Mouse (Mus musculus): ENCODE results near the gene Nck2. TPM values are rescaled to one million over a fixed set of nuclear protein-coding genes. Genes with fewer than 3 reads are reported as not detected.

The Nck2 gene
- polyA plus RNA-seq (2016; fragmentation: Nextera tagmentation; extraction: Ambion mirVana), result 30.4 and 37.0 TPM in 2 replicates

DNA sequence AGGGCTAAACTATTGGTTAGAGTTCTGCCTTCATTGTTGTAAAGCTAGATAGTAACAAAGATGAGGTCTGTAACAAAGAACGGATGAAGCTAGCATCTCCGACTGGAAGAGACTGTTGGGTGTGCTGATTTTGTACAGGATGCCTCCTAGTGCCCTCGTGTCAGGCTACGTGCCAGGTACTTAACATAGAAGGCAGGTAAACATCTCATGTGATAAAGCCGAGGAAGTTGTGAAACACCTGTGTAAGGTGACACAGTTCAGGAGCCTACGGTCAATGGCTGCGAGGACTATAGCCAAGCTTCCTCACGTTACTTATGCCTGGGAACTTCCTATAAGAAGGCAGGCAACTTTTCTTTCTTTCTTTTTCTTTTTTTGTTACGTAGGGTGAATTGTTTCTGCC lies at the start of gene Nck2:
TSS of gene Nck2 (plus strand) at position 49 of the 400 bp plus-strand sequence.
- peaks cover 26% of the 10 kb centered on the region for H3K4me1 ChIP-seq
- H3K9me3 ChIP-seq, result no peaks in the 10 kb centered on the region
- no peaks in the 10 kb centered on the region for H3K27me3 ChIP-seq (ENCODE audit: insufficient read depth, poor library complexity, severe bottlenecking)
- no peaks in the 10 kb centered on the region for H3K36me3 ChIP-seq
- peak within 1 kb of the TSS; percentile 98 for H3K27ac ChIP-seq
- no peak for DNase-seq (ENCODE audit: low spot score)
- H3K4me3 ChIP-seq, result peak within 1 kb of the TSS; percentile 96
- 14% methylated on average over 9 of the region's 9 CpGs for WGBS

DNA sequence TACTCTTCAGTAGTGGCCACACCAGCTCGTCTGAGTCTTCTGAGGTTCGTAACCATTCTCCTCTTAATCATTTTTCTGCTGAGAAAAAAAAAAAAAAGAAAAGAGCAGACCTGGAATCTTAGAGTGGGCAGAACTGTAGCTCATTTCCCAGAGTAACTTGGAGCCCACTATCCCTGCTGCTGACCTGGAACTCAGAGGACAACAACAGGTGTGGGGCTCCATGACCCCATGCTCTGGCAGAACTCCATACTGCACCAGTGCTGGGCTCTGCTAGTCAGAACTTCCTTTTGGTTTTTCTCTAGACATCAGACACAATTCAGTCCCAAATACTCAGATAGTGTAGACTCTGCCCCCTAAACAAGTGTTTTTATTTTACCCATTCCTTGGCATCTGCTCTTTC lies 49.3 kb upstream of the Nck2 start:
- DNase-seq (ENCODE audit: low spot score), result no peak
- 67% methylated on average over 2 of the region's 2 CpGs for WGBS

DNA sequence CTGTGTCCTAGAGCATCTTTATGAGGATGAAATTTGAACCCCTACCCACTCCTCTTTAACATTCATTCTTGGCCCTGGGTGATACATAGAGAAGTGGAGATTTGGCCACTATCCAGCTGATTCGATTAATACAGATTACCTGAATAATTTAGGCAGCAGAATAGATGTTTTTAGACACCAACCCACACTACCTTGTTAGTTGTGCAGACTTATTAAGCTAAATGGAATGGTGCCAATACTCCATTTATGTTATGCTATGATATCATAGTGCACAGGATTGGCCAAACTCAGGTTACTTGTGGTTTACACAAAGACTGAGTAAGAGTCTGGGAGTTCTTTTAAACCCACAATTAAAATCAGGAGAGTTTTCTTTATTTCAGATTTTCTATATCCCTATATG lies 48.6 kb upstream of the Nck2 start:
- 77% methylated on average over 1 of the region's 1 CpGs for WGBS
- Histone ChIP-seq H3K4me1 (peaks cover 4% of the 10 kb centered on the region; the same call in 1 of the 2 replicates), H3K27ac (no peak overlapping the region), H3K9me3 (no peaks in the 10 kb centered on the region), H3K4me3 (no peak overlapping the region), H3K36me3 (no peaks in the 10 kb centered on the region), H3K27me3 (ENCODE audit: insufficient read depth, poor library complexity, severe bottlenecking) (no peaks in the 10 kb centered on the region)
- DNase-seq (ENCODE audit: low spot score), result no peak

More for the DNA sequence above, 49.3 kb upstream of the Nck2 start:
- Histone ChIP-seq H3K36me3 (no peaks in the 10 kb centered on the region), H3K27ac (no peak overlapping the region), H3K9me3 (no peaks in the 10 kb centered on the region), H3K4me1 (peaks cover 4% of the 10 kb centered on the region; the same call in 1 of the 2 replicates), H3K4me3 (no peak overlapping the region), H3K27me3 (ENCODE audit: insufficient read depth, poor library complexity, severe bottlenecking) (no peaks in the 10 kb centered on the region)

DNA sequence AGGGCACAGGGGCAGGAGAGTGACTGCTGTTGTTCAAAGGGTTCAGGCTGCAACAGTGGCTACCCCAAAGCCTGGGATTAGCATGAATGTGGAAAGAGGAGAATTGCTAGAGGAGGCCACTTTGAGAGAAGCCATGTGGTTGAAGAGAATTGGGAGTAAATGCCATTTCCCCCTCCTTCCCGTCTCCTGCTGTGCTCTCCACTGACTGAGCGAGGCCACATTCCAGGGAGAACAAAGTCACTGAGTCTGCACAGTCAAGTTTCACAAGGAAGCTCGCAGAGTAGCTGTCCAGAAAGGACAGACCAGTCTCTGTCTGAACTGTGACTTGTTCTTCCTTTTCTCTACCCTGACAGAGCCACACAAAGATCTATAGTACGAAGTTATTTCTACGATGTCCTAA lies 47.9 kb upstream of the Nck2 start:
- Histone ChIP-seq H3K27ac (no peak overlapping the region), H3K9me3 (no peaks in the 10 kb centered on the region), H3K4me1 (peaks cover 4% of the 10 kb centered on the region; the same call in 1 of the 2 replicates), H3K36me3 (no peaks in the 10 kb centered on the region), H3K4me3 (no peak overlapping the region), H3K27me3 (ENCODE audit: insufficient read depth, poor library complexity, severe bottlenecking) (no peaks in the 10 kb centered on the region)
- no peak for DNase-seq (ENCODE audit: low spot score)
- WGBS, result 42% methylated on average over 5 of the region's 5 CpGs

DNA sequence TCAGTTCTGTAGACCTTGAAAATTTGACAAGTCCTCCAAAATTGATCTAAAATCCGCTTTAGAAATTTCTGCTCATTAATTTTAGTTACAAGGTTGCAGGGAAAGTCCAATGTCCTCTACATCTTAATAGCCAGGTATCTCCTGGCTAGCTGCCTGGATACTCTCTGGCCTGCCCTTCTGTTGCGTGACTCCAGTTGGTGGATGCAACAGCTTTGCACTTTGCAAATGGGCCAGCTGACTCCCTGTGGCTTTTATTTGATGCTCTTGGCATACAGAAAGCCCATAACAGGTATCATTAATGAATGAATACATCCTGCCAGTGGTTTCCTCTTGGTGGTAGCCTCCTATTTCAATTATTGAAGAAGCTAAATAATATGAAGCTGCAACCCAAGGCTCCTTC lies 47.3 kb upstream of the Nck2 start:
- DNase-seq (ENCODE audit: low spot score), result no peak
- H3K27ac ChIP-seq, result no peak overlapping the region
- H3K4me3 ChIP-seq, result no peak overlapping the region
- H3K9me3 ChIP-seq, result no peaks in the 10 kb centered on the region
- H3K27me3 ChIP-seq (ENCODE audit: insufficient read depth, poor library complexity, severe bottlenecking), result no peaks in the 10 kb centered on the region
- 90% methylated on average over 2 of the region's 2 CpGs for WGBS
- peaks cover 4% of the 10 kb centered on the region; the same call in 1 of the 2 replicates for H3K4me1 ChIP-seq
- H3K36me3 ChIP-seq, result no peaks in the 10 kb centered on the region

DNA sequence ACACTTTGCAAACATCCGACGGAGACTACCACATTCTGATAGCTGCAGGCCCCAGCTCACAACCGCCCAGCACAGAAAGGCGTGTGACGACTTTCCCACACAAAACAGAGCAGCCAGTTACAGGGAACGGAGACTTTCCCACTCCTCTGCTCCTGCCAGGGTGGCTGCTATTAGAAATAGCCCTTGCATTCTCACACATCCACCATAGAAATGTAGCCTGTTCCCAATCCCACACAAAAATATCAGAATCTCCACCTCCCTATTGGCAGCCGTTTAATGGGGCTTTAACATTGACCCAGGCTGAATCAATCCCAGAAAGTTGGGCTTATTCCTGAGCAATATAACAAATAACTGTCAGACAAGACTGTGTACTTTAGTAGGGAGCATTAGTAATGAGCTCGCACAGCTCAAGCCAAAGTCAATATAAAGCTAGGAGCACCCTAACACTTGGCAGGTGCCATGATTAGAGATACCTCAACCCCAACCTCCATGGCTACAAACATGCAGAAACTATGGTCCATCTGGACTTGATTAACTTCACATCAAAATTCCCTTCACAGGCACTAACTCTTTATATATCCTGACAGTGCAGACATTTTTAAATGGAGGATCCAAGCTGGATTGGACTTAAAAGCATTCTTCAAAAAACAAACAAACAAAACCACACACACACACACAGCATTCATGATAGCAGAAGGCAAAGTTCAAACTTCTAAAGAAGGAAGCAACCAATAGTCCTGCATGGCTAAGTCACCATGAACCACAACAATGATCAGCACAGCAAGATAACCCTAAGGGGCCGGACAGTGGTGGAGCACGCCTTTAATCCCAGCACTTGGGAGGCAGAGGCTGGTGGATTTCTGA lies 45.4 kb upstream of the Nck2 start:
- 89% methylated on average over 10 of the region's 10 CpGs for WGBS
- DNase-seq (ENCODE audit: low spot score), result no peak
- H3K27ac ChIP-seq, result no peak overlapping the region

DNA sequence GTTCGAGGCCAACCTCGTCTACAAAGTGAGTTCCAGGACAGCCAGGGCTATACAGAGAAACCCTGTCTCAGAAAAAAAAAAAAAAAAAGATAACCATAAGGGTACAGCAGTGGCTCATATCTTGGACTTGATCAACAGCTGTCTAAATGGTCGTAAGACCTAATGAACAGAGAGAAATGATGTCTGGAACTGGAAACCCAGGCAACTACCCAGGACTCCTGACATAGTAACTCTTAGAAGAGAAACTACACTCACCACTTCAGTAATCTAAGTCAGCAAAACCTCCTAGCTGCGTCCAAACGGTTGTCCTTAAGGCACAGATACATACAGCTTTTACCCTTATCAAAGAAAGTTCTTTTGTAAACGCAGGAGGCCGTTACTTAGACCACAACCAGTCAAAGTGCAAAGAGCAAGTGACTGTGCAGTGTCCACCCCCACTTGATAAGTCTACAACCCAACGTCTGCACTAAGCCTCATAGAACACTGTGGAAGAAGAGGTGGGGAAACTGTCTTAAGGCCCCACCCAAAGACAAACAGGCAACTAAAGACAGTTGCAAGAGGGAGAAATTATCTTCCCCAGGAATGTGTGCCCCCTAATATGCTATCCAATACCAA lies 44.7 kb upstream of the Nck2 start:
- no peak for DNase-seq (ENCODE audit: low spot score)
- H3K27ac ChIP-seq, result no peak overlapping the region
- WGBS, result 59% methylated on average over 8 of the region's 8 CpGs
- H3K4me1 ChIP-seq, result peaks cover 4% of the 10 kb centered on the region; the same call in 1 of the 2 replicates
- no peaks in the 10 kb centered on the region for H3K36me3 ChIP-seq
- no peaks in the 10 kb centered on the region for H3K27me3 ChIP-seq (ENCODE audit: insufficient read depth, poor library complexity, severe bottlenecking)
- no peak overlapping the region for H3K4me3 ChIP-seq
- H3K9me3 ChIP-seq, result no peaks in the 10 kb centered on the region

More for the DNA sequence above, 45.4 kb upstream of the Nck2 start:
- no peak overlapping the region for H3K4me3 ChIP-seq
- no peaks in the 10 kb centered on the region for H3K36me3 ChIP-seq
- H3K27me3 ChIP-seq (ENCODE audit: insufficient read depth, poor library complexity, severe bottlenecking), result no peaks in the 10 kb centered on the region
- H3K4me1 ChIP-seq, result peaks cover 4% of the 10 kb centered on the region; the same call in 1 of the 2 replicates
- H3K9me3 ChIP-seq, result no peaks in the 10 kb centered on the region

DNA sequence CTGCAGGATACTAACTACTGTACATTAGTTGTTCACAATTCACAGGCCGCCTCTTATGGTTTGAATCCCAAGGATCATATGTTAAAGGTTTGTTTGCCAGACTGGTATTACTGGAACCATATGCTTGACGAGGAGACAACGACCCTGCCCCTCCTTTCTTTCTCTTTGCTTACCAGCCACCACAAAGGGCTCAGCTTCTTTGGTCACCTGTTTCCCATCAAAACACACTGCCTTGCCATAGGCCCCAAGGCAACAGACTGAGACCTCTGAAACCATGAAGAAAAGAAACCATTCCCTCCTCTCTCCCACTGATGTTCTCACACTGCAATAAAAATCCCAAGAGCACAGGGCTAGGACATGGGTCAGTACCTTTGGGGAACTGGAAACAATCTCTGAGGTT lies 43.7 kb upstream of the Nck2 start:
- no peak for DNase-seq (ENCODE audit: low spot score)
- no peak overlapping the region for H3K4me3 ChIP-seq
- no peaks in the 10 kb centered on the region for H3K9me3 ChIP-seq
- H3K4me1 ChIP-seq, result peaks cover 4% of the 10 kb centered on the region; the same call in 1 of the 2 replicates
- 77% methylated on average over 3 of the region's 3 CpGs for whole genome bisulfite sequencing
- H3K27ac ChIP-seq, result no peak overlapping the region
- H3K36me3 ChIP-seq, result no peaks in the 10 kb centered on the region
- H3K27me3 ChIP-seq (ENCODE audit: insufficient read depth, poor library complexity, severe bottlenecking), result no peaks in the 10 kb centered on the region

DNA sequence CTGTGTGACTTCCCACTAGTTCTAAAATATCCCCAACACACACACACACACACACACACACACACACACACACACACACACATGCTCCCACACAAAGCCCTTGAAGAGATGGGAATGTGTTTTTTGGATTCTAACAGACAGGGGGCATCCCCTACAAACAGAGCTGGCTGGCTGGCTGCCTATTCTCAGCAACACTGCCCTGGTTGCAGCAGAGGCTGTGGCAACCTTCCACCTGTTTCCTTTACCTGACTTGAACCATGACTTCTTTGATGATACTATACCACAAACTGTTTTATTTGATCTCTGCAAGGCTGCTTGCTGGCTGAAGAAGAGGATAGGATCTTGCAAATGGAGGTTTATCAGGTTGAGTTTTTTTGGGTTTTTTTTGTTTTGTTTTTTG lies 41.0 kb upstream of the Nck2 start:
- Histone ChIP-seq H3K4me1 (no peaks in the 10 kb centered on the region; the same call in 1 of the 2 replicates), H3K9me3 (no peaks in the 10 kb centered on the region), H3K4me3 (no peak overlapping the region), H3K27me3 (ENCODE audit: insufficient read depth, poor library complexity, severe bottlenecking) (no peaks in the 10 kb centered on the region), H3K36me3 (no peaks in the 10 kb centered on the region), H3K27ac (no peak overlapping the region)
- no peak for DNase-seq (ENCODE audit: low spot score)

DNA sequence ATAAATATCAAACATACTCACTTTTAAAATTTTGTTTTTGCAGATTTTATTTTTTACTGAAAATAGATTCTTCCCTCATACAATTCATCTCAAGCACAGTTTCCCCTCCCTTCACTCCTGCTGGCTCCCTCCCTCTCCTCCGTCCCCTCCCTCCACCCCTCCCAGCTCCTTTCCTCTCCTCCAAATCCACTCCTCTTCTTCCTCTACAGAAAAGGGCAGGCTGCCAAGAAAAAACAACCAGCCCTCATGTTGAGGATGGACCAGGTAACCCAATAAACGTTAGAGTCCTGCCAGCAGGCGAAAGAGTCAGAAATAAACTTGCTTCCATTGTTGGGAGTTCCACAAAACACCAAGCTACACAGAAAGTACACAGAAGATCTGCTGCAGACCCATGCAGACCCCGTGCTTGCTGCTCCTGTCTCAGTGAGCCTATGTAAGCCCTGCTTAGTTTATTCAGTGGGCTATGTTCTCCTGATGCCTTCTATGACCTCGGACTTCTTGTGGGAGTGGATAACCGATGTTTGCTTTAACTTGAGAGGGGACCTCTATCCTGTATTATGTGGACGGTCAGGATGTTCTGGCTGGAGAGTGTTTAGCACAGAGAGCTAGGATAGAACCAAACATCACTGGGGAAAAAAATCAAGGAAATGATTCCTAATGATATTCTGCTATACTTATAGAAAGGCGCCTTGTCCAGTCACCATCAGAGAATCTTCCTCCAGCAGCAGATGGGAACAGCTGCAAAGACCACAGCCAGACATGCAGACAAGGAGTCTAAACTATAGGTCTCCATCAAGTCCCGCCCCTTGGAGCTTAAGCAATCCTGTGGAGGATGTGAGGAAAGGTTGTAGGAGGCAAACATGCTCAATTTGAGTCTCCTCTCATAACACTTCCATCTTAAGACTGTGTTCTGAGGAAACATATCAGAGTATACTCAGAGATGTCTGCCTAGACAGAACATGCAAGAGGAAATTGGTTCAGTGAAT lies 39.4 kb upstream of the Nck2 start:
- H3K27ac ChIP-seq, result no peak overlapping the region
- 57% methylated on average over 9 of the region's 9 CpGs for WGBS
- DNase-seq (ENCODE audit: low spot score), result no peak

DNA sequence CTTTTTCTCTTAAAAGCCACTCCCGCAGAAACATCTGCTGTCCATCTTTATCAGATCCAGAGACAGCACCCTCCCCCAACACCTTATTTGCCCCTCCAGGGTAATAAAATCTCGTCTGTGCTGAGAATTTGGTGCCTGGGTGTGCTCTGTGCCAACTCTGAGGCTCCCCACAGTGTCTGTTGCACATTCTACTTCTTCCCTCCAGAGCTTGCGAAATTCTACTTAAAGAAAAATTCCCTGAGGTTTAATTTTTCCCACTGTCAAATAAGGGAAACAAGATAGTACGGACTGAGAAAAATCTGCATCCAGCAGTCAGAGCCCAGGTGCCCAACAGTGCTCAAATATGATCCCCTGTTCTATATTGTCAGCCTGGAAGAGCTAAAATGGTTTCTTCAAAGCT lies 35.4 kb upstream of the Nck2 start:
- Histone ChIP-seq H3K27ac (no peak overlapping the region), H3K9me3 (no peaks in the 10 kb centered on the region), H3K4me3 (no peak overlapping the region), H3K27me3 (ENCODE audit: insufficient read depth, poor library complexity, severe bottlenecking) (no peaks in the 10 kb centered on the region), H3K4me1 (0 out of 2 replicates have a peak, but pooled peaks cover 10% of the 10 kb centered on the region), H3K36me3 (no peaks in the 10 kb centered on the region)
- WGBS, result 62% methylated on average over 4 of the region's 4 CpGs
- DNase-seq (ENCODE audit: low spot score), result no peak

More for the DNA sequence above, 39.4 kb upstream of the Nck2 start:
- Histone ChIP-seq H3K4me1 (no peaks in the 10 kb centered on the region; the same call in 1 of the 2 replicates), H3K9me3 (no peaks in the 10 kb centered on the region), H3K36me3 (no peaks in the 10 kb centered on the region), H3K4me3 (no peak overlapping the region), H3K27me3 (ENCODE audit: insufficient read depth, poor library complexity, severe bottlenecking) (no peaks in the 10 kb centered on the region)

DNA sequence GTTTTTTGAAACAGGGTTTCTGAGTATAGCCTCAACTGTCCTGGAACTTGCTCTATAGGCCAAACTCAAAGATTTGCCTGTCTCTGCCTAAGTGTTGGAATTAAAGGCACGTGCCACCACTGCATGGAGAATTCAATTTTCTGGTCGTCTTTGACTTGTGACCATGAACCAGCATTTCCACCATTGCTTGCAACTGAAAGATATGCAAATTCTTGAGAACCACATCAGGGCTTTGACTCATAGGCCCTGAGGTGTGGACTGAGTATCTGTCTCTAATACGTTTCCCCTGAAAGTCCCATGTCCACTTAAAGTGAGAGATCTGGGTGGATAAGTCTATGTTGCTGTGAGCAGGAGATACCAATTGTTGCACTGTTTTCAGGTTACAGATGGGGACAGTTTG lies 31.6 kb upstream of the Nck2 start:
- 72% methylated on average over 3 of the region's 3 CpGs for WGBS
- Histone ChIP-seq H3K9me3 (no peaks in the 10 kb centered on the region), H3K27me3 (ENCODE audit: insufficient read depth, poor library complexity, severe bottlenecking) (no peaks in the 10 kb centered on the region), H3K27ac (no peak overlapping the region), H3K36me3 (no peaks in the 10 kb centered on the region), H3K4me1 (peaks cover 14% of the 10 kb centered on the region; the same call in 1 of the 2 replicates), H3K4me3 (no peak overlapping the region)
- DNase-seq (ENCODE audit: low spot score), result no peak
